Mouse (Mus musculus) liver, postnatal 0 days (tissue): ENCODE results near the gene Plod2. TPM values are rescaled to one million over a fixed set of nuclear protein-coding genes. Genes with fewer than 3 reads are reported as not detected.

ENCODE experiments used
- ATAC-seq: fragments of 200-750 bp; cut with Nextera tagmentation; 2 replicates; pipeline ENCODE4 v1.8.0; 2017; ENCODE audit warnings: mild to moderate bottlenecking, moderate library complexity
- DNase-seq: peaks from one replicate; pipeline ENCODE4 v3.0.0-alpha.2; 2016
- H3K27ac ChIP-seq: fragments of 300-500 bp; sonication (generic); 2 replicates; pipeline ENCODE4 v1.5.1; 2014; ENCODE audit warnings: antibody characterized with exemption, moderate library complexity, mild to moderate bottlenecking, low read depth
- H3K27me3 ChIP-seq: fragments of 300-500 bp; sonication (generic); 2 replicates; pipeline ENCODE4 v1.6.1; 2014; ENCODE audit warnings: low read length, control low read depth, mixed read lengths; ENCODE audit not compliant: insufficient read depth
- H3K36me3 ChIP-seq: fragments of 300-500 bp; sonication (generic); replicated peaks from 2 replicates; pipeline ENCODE4 v1.6.1; 2014; ENCODE audit warnings: mild to moderate bottlenecking, control low read depth, low read length, moderate library complexity, mixed read lengths; ENCODE audit not compliant: insufficient read depth
- H3K4me1 ChIP-seq: fragments of 300-500 bp; sonication (generic); 2 replicates; pipeline ENCODE4 v1.6.1; 2014; ENCODE audit warnings: antibody characterized with exemption, mild to moderate bottlenecking, control low read depth; ENCODE audit not compliant: insufficient read depth
- H3K4me2 ChIP-seq: fragments of 300-500 bp; sonication (generic); 2 replicates; pipeline ENCODE4 v1.6.1; 2014; ENCODE audit warnings: low read depth, mild to moderate bottlenecking, low read length, moderate library complexity, mixed read lengths
- H3K4me3 ChIP-seq: fragments of 300-500 bp; sonication (generic); 2 replicates; pipeline ENCODE4 v1.5.1; 2014; ENCODE audit warnings: low read depth, low read length
- H3K9ac ChIP-seq: fragments of 300-500 bp; sonication (generic); replicated peaks from 2 replicates; pipeline ENCODE4 v1.6.1; 2014; ENCODE audit warnings: mild to moderate bottlenecking, moderate library complexity
- H3K9me3 ChIP-seq: fragments of 300-500 bp; sonication (generic); 2 replicates; pipeline ENCODE4 v1.6.1; 2016; ENCODE audit warnings: mild to moderate bottlenecking, control low read depth, low read length, mixed read lengths
- CTCF ChIP-seq: sonication (generic); IDR thresholded peaks from 2 replicates; pipeline ENCODE4 v1.5.1; 2016; ENCODE audit warnings: antibody characterized with exemption, low read depth
- EP300 ChIP-seq: IDR thresholded peaks from 2 replicates; pipeline ENCODE4 v1.6.1; 2016; ENCODE audit warnings: antibody characterized with exemption, low read depth, mild to moderate bottlenecking
- WGBS: fragments of 180-500 bp; shearing (Covaris S2); extraction: QIAGEN DNeasy Blood & Tissue Kit; methylation state at CpG from one replicate; pipeline ENCODE4 v1.1.7; 2014; ENCODE audit not compliant: insufficient replicate concordance; 5-methylcytosine and 5-hydroxymethylcytosine counted together
- polyA plus RNA-seq: library from polyadenylated mRNA; unstranded; fragments of >200 nt; fragmentation: Nextera tagmentation; extraction: Ambion mirVana; gene quantifications from 2 replicates; pipeline ENCODE4 v1.2.1, GENCODE M21; 2015

The Plod2 gene
- polyA plus RNA-seq, 1 experiment from 2014 or later, result 1.5 TPM

DNA sequence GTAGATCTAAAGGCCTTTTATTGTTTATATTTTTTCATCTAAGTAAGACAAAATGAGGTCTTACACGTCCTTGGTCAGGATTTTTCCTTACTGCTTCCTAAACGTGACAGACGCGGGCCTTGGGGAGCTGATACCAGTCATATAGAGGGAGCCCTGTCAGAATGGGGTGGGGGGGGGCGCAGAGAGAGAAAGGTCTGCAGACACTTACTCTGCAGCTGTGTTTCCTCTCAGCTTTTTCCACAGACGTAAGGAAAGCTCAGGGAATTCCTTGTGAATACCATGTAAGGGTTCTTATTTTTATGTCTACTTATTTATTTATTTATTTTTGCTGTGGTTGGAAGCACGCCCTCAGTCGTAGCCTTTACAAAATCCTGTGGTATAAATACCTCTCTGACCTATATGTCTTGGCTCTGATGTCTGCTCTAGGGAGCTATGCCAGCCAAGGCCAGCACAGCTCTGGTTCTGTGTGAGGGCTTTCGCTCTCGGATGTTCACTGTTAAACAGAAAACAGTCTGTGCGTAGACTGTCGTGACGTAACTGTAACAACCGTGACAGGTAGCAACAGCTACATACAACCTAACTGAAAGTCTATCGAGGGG is 58.0 kb downstream of the Plod2 start:
- no peak for ATAC-seq
- no peak for TF ChIP-seq CTCF
- TF ChIP-seq EP300, result no peak
- Histone ChIP-seq H3K27ac (no peak overlapping the region), H3K4me3 (no peak overlapping the region), H3K27me3 (no peaks in the 10 kb centered on the region), H3K36me3 (no peaks in the 10 kb centered on the region), H3K4me2 (no peak overlapping the region), H3K9ac (no peak overlapping the region), H3K4me1 (no peaks in the 10 kb centered on the region), H3K9me3 (no peaks in the 10 kb centered on the region)
- 84% methylated on average over 15 of the region's 15 CpGs for WGBS
- no peak for DNase-seq

DNA sequence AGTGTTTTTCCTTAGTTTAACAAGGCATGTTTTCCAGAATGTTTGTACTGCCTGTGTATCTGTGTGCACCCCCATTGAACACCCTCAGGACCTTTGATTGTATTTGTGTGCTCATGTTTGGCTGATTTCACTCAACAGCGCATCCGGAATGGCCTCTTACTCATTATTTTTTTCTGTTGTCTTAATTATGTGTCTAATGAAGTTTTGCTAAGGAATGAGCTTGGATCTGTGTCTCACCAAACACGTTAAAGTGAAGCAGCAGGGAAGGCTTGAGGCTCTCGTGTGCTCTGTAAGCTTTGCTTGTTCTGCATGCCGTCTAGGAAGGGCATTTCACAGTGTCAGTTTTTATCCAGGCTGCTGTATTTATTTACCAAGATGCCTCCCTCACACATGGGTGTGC is 59.5 kb downstream of the Plod2 start:
- DNase-seq (no peak), ATAC-seq (no peak)
- Histone ChIP-seq H3K9ac (no peak overlapping the region), H3K36me3 (no peaks in the 10 kb centered on the region), H3K9me3 (no peaks in the 10 kb centered on the region), H3K27ac (no peak overlapping the region), H3K4me1 (no peaks in the 10 kb centered on the region), H3K4me2 (no peak overlapping the region), H3K4me3 (no peak overlapping the region), H3K27me3 (no peaks in the 10 kb centered on the region)
- TF ChIP-seq EP300, result no peak
- TF ChIP-seq CTCF, result no peak
- whole genome bisulfite sequencing, result 81% methylated on average over 5 of the region's 5 CpGs

GRCm38 (mm10) chr9:92603541-92603940 is 61.5 kb downstream of the Plod2 start:
- WGBS, result 80% methylated on average over 4 of the region's 4 CpGs

GRCm38 (mm10) chr9:92610628-92611267 is 68.7 kb downstream of the Plod2 start:
- TF ChIP-seq CTCF (peak; percentile 63), EP300 (no peak)
- 63% methylated on average over 9 of the region's 9 CpGs for WGBS
- Histone ChIP-seq H3K27me3 (no peaks in the 10 kb centered on the region), H3K36me3 (no peaks in the 10 kb centered on the region), H3K4me2 (no peak overlapping the region), H3K4me1 (no peaks in the 10 kb centered on the region), H3K4me3 (no peak overlapping the region), H3K9ac (no peak overlapping the region), H3K9me3 (no peaks in the 10 kb centered on the region), H3K27ac (no peak overlapping the region)
- ATAC-seq (no peak), DNase-seq (peak; percentile 21)

More at GRCm38 (mm10) chr9:92603541-92603940, 61.5 kb downstream of the Plod2 start:
- ATAC-seq (no peak), DNase-seq (no peak)
- Histone ChIP-seq H3K9ac (no peak overlapping the region), H3K4me1 (no peaks in the 10 kb centered on the region), H3K4me2 (no peak overlapping the region), H3K9me3 (no peaks in the 10 kb centered on the region), H3K36me3 (no peaks in the 10 kb centered on the region), H3K27me3 (no peaks in the 10 kb centered on the region), H3K4me3 (no peak overlapping the region), H3K27ac (no peak overlapping the region)
- no peak for TF ChIP-seq CTCF
- TF ChIP-seq EP300, result no peak

DNA sequence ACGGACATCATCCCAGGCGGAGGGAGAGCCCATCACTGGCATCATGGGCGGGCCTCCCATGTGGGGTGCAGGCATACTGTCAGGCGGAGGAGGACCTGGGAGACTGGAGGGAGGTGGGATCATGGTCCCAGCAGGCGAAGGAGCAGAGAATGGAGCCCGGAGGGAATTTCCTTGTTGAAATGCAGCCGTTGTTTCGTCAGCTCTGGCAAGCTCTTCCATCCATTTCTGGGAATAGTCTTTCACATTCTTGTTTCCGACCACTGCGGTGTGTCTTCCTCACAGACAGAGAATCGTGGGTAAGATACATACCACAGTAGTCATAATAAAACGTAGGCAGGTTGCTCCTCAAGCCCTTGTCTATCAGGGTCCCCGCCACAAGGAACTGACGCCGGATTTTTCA is 70.6 kb downstream of the Plod2 start:
- no peak for DNase-seq
- TF ChIP-seq EP300 (no peak), CTCF (no peak)
- Histone ChIP-seq H3K4me3 (no peak overlapping the region), H3K4me1 (no peaks in the 10 kb centered on the region), H3K9ac (no peak overlapping the region), H3K36me3 (no peaks in the 10 kb centered on the region), H3K4me2 (no peak overlapping the region), H3K27ac (no peak overlapping the region), H3K9me3 (no peaks in the 10 kb centered on the region), H3K27me3 (no peaks in the 10 kb centered on the region)
- ATAC-seq, result no peak
- WGBS, result 80% methylated on average over 15 of the region's 15 CpGs

DNA sequence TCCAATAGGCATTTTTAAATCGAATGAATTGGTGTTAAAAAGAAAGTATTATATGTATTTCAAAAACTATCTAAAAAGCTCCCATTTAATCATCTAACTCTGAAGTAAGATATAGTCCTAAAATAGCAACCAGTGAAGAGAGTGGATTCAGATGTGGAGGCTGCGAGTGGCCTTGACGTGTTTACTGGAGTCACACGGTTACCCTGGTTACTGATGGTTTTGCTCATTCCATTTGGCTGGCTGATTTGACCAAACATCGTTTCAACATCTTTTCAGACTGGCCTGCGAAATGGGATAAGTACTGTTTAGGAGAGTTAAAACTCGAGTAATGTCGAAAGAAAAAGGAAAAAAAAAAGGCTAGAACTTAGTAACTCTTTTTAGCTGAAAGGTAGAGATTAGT is 71.2 kb downstream of the Plod2 start:
- Histone ChIP-seq H3K27ac (no peak overlapping the region), H3K4me1 (no peaks in the 10 kb centered on the region), H3K4me2 (no peak overlapping the region), H3K4me3 (no peak overlapping the region), H3K9me3 (no peaks in the 10 kb centered on the region), H3K36me3 (no peaks in the 10 kb centered on the region), H3K27me3 (no peaks in the 10 kb centered on the region), H3K9ac (no peak overlapping the region)
- DNase-seq (no peak), ATAC-seq (no peak)
- TF ChIP-seq EP300 (no peak), CTCF (no peak)
- 67% methylated on average over 8 of the region's 8 CpGs for WGBS
